Mouse (Mus musculus) B cell, adult 2 months (primary cell): ENCODE data around the gene Cltrn.

ENCODE experiments used
- DNase-seq, 2 experiments: peaks; one replicate each; pipeline ENCODE4 v3.0.0; 2022

Gene Cltrn

DNA sequence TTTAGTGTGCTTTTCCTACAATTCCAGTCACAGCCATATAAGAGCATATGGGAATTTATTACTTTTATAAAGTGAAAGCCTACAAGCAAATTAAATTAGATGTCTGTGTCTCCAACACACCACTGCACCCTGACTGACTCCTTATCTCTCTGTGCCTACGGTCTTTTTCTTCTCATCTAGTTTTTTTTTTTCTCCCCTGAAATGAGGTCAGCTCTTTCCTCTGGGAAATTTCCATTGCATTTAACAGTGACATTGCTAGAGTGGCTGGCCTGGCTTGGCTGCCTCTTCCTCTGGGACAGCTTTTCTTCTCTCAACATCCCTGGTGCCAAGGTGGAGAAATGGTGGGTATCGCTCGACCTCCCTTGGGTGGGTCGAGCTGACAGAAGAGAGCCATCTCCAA, at the start of gene Cltrn:
Cltrn (plus strand) TSS at position 249 of the 400 bp plus-strand sequence.
- DNase-seq: no peak

DNA sequence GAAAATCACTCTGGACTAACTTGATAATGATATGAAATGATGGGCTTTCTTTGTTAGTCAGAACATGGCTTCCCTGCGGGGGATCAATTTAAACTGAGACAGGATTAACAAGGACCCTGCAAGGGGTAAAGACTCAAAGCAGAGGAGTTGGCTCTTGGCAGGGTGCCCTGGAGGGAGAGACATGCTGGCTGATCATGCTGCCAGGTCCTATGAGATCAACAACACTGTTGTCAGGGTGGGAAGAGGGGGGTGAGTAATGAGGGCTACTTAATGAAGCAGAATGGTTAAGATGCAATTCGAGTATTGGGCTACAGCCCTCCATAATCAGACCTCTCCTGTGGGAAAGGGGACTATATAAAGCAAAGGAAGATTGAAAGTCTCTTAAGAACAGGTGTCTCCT, 49.7 kb upstream of the Cltrn start:
- no peak for DNase-seq

DNA sequence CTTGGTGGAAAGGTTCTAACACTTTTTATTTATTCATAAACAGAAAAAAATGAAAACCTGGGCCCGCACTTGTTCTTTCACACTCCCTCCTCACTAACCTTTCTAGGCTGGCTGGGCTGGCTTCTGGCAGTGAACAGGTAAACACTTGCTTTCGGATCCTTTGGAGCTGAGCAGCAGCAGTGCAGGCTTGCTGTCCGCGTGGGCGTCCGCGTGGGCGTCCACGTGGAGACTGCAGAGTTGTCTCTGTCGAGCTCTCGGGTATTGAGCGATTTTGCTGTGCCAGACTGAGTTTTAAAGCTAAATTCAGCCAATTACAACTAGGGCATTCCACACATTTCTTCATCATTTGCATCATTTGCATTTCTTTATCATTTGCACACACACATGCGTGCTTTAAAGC, 46.6 kb upstream of the Cltrn start:
- no peak for DNase-seq

DNA sequence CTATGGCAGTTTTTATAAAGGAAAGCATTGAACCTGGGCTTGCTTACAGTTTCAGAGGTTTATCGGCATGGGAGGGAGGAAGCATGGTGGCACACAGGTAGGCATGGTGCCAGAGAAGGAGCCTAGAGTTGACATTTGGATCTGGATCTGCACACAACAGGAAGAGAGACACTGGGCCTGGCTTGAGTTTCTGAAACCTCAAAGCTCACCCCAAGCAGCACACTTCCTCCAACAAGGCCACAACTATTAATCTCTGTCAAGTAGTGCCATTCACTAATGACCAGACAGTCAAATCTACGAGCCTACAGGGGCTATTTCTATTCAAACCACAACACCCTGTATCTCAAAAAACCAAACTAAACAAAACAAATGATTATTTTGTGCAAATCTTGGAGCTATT, 41.9 kb upstream of the Cltrn start:
- no peak for DNase-seq

DNA sequence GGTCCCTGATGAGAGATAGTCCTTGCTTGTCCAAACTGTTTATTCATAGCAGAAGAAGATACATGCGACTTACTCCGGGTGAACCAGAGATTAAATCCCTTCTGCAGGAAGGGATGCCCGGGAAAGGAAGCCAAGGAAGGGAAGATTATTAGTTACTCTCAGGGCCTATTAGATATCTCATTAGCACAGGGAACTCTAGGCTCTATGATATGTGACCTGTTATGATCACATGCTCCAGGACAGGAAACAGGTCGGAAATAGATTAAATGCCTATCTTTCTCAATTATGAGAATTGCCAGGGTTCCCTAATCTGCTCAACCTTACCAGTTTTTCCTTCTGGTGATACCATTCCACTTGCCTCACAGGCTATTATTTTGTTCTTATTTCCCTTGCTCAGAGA, 32.9 kb upstream of the Cltrn start:
- no peak for DNase-seq

DNA sequence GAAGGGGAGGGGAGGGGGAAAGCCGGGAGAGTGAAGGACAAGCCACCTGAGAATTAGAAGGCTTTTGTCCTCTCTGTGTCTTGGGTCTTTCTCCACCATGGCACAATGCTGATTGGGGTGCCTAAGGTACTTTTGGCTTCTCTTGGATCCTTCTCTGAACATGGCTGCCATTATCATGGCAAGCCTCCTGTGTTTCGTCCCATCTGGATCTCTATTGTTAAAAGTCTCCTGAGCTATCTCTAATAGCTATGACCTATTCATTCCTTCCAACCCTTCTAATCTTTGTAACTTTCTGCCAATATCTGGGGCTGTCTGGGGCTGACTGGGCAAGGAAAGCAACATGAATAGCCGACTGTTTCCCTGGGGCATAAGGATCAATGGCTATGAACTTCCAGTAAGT, 30.1 kb upstream of the Cltrn start:
- no peak for DNase-seq

DNA sequence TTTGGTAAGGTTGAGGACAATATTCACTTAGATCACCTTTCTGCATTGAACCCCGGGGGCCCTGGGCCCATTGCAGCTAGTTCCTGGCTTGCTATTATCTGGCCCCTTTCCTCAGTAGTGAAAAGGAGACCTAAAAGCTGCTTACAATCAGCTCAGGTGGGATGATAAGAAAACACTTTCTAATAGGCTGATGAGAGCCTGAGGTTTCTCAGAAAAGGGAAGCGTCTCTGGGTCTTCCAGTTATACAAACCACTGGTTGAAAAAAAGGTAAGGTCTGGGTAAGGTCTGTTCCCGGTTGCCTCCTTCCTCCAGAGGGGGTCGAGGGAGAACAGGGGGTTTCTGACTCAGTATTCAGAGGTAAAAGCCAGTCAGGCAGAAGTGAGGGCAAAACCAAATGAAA, 29.6 kb upstream of the Cltrn start:
- DNase-seq: no peak

DNA sequence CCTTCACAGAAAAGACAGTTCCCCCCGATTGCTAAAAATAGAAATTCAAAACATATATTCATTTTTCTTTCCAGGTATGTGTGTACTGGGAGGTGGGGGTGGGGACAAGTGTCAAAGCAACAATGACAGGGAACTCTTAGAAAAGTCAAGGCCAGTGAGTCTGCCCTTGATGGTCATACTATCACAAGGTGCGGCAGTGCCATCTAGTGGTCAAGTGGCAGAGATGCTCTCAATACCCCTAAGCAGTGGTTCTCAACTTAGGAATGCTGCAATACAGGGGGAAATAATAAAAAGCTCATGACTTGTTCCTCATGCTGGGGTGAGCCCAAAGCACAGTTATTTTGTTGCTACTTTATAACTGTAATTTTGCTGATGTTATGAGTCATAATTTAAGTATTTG, 22.4 kb upstream of the Cltrn start:
- DNase-seq: peak; percentile 66 to 72

DNA sequence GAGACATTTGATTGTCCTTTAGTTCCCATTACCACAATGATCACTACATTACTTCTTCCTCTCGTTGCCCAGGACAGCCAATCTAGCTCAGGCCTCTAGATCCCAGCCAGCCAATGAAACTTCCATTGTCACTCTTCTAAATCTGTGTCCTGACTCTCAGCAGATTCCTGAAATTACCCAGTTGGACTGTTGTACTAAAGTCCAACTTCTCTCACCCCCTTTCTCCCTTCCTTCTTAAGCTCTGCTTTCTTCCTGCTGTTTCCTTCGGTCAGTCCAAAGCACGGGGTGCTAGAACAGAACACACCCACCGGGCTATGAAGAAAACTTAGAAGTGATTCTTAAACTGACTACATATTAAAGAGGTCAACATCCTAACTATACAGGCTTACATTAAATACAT, 19.7 kb upstream of the Cltrn start:
- DNase-seq: no peak

DNA sequence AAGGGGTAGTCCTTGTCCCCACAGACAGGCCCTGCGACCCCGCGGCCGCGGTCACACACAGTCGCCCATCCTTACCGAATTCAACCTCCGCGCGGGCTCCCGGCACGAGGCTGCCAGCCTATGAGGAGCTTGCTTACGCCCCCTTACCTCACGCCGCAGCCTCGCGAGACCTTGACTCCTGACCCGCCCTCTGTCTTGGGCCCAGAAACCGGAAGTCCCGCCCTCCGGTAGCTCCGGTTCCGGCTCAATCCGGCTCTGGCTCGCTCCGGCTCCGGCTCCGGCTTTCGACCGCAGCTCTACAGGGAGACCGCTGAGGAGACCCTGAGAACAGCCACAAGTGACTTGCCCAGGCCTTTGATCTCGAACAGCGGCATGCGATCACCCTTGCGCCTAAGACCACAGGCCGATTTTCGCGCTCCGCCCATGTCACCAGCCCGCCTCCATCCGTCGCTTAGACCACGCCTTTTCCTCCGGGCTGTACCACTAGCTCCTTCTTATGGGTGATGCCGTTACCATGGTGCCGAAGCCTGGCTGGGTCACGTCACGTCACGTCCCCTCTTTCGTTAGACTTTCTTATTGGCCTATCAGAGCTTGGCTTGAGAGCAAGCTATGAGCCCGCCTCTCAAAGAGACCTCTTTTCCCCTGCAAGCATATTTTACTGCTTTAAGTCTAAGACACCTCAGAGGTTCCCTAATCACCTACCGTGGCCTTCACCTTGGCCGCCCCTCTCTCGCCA, 12.4 kb upstream of the Cltrn start, which contains the start of gene Siah1b:
Siah1b (minus strand) TSS at position 454 of the 736 bp plus-strand sequence.
- peak; percentile 91 for DNase-seq

DNA sequence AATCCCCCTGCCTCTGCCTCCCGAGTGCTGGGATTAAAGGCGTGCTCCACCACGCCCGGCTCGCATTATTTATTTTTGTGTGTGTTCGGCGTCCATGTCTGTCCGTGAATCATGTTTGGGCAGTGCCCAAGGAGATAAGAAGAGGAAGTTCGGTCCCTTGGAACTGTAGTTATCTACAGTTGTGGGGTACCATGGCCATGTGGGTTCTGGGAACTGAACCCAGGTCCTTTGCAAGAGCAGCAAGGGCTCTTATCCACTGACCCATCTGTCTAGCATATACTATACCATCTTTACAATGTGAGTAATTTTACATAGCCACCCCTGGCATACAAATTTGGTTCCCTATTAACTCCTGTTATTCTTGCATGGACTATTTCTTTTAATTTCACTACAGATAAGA, 6.6 kb upstream of the Cltrn start:
- no peak for DNase-seq

DNA sequence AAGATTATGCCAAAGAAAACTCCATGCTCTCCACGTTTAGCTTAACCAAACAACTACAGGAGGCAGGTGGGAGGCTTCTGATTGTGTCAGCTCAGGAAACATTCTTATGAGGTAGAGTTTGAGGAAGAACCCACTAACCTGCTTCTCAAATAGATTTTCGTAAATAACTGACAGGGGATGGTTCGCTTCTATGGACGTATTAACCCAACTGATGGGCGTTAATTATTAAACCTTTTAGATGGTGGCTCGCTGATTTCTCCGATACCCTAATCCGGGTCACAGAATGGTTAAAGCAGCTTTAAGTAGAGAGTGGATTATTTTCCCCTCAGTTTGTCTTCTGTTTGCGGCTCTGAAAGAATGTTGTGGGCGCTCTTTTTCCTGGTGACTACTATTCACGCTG, 1.3 kb downstream of the Cltrn start:
- no peak for DNase-seq

DNA sequence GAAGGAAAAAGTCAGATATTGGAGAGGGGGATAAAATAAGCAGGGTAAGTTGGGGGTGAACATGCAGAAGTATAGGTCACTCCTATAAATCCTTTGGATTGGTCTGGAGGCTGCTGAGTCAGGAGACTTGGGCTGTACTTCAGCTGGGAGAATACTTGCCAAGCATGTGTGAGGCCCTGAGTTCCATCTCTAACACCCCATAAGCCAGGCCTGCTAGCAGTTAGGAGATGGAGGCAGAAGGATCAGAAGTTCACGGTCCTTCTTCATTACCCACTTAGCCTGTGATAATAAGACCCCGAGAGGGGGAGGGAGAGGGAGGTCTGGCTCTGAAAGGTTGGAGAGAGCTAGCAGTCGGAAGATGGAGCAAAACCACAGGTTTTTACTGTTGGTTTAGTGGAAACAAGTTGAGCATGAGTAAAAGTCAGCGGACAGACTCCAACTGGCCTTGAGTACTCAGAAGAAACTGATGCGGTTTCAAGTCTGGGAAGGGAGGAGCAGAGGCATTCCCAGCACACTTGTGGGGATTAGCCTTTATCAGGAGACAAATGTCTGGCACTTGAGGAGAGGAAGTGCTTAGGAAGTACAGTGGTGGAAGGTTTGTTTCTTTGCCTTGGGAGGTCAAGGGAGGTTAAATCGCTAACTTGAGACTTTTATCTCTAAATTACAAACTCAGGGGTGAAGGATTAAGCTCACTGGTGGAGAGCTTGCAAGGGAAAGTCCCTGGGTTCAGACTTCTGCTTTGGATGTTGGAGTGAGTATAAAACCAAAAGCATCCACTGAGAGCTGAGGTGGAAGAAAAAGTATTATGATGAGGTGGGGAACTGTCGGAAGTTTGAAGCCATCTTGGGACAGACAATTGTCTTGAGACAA, 3.9 kb downstream of the Cltrn start:
- DNase-seq: no peak

DNA sequence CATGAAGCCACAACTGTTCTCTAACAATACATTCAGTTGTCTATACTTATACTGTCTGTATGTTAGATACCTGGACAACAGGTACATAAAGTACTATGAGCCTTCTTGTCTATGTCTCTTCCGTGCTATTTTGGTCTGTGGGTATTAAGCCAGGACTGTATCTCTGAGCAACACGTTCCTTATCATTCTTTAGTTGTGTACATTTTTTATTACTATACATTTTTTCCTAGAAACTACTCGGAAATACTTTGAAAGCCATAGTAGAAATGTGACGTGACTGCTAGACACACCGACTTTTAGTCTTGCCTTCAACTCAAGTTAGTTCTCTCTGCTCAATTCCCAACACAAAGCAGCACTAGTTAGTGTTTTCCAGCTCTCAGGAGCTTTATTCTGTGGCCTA, 4.8 kb downstream of the Cltrn start:
- DNase-seq: no peak

DNA sequence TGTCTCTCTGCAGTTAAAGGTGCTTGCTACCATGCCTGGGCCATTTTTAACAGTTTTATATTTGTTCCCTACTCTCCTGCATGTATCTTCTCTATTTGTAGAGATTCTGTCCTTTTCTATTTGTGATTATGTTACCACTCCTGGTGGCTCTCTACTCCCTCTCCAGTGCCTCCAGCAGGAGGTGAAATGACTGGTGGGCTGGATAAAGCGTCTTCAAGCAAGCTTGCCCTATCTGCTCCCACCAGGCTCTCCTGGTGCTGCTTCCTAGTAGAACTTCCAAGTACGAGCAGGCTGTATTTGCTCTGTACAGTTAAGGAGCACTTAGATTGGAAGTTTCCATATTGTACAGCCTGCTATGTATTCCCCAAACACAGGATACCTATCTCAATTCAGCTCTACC, 7.2 kb downstream of the Cltrn start:
- no peak for DNase-seq

DNA sequence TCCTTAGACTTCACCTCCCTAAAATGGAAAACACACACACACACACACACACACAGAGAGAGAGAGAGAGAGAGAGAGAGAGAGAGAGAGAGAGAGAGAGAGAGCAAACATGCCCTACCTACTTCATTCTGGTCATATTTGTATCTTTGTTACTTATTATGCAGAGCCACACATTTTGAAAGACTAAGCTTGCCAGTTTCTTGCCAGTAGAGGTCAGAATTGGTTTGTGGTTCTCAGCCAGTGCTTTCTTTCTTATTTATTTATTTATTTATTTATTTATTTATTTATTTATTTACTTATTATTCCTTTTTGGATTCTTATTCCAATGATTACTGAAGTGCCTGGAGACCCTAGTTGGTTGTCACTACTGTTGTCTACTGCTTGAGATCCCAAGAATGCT, 12.9 kb downstream of the Cltrn start:
- DNase-seq: no peak

DNA sequence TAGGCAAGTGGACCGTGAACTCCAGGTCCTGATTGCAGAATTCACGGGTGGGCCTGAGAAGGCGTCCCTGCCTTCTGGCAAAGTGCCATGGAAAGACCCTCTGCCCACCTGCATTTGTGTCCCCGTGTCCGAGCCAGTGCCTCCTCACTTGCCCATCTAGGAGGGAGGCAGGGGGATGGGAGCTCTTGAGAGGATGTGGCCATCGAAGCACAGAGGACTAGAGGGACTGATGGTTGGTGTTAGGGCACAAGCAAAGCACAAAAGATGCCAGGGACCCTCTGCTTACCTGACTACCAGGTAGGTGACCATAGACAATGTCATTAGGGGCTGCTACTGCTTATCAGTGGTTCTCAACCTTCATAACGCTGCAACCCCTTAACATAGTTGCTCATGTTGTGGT, 13.6 kb downstream of the Cltrn start:
- DNase-seq: no peak

DNA sequence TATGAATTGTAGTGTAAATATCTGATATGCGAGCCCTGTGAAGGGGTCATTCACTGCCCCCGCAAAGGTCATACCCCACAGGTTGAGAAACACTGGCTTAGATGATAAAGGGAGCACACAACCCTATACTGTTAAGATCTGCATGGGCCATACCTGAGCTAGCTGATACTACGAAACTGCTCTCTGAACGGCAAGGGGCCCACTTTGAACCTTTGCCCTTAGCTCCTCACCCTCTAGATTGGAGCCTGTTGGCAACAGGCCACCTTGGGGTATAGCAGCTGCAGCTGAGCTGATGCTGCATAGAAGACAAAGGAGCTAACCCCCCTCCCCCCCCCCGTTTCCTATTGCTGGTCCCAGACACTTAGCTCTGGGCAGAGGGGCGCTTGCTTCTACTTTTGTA, 14.0 kb downstream of the Cltrn start:
- DNase-seq: no peak

DNA sequence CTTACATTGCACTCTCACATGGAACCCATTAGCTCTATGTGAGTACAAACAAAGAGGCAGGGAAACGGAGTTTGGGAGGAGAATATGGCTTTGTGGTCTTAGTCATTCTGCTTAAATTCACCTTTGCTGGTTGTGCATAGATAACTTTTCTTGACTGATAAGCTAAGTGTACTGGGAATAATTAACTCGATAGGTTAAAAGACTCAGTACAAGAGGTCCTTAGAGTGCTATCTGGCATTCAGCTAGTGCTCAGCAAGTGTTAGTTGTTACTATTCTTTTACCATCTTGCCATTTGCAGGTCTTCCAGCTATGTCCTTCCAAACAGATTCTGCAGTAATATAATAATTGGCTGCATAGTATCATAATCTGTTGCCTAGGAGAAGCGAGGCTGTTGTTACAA, 22.5 kb downstream of the Cltrn start:
- DNase-seq: no peak

DNA sequence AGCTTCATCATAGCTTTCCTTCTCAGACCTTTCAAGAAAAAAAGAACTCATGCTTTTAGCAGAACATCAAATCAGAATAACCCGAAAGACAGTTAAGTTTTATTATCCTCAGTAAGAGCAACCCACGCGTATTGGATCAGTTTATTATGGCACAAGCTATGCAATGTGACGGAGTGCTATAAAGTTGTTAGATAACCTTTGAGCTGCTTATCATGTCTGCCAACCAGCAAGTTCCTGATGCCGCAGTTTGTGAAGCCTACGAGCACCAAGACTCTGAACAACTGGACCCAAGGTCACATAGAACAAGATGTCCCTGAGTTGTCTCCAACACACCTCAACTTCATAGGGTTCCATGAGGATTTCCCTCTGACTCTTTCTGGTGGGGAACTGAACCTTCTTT, 25.1 kb downstream of the Cltrn start:
- DNase-seq: no peak

DNA sequence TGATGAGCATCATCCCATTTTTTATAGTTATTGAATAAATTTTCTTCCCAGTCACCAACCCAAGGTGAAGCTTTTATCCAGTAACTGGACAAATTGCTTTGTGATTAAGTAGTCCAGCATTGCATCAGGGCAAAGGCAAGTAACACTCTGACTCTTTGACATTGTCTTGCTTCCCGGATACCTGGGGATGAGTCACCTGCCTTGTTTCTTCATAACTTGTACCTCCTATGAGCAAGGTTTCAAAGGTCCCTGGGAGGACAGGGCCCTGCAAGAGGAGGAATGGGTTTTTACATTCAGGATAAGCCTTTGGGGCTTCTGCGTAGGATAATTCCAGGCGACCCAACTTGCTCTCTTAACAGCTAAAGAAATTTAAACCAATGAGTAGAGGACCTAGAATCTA, 35.3 kb downstream of the Cltrn start:
- no peak for DNase-seq

DNA sequence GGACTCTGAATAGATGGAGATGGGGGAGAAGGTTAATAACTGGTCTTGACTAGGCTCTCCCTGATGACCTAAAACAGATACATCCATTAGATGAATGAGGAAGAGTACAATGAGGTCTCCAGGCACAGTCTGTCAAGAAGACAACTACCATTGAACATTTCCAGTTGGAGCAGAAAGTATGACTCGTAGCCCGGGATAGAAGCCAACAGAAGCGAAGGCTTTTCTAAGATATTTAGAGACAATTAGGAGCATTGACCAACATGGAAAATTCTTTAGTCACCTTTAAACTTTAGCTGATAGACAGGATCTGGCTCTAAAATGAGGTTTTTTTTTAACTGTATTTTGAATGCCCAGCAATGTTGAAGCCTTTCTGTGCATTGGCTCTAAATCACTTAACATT, 44.9 kb downstream of the Cltrn start:
- DNase-seq: no peak

DNA sequence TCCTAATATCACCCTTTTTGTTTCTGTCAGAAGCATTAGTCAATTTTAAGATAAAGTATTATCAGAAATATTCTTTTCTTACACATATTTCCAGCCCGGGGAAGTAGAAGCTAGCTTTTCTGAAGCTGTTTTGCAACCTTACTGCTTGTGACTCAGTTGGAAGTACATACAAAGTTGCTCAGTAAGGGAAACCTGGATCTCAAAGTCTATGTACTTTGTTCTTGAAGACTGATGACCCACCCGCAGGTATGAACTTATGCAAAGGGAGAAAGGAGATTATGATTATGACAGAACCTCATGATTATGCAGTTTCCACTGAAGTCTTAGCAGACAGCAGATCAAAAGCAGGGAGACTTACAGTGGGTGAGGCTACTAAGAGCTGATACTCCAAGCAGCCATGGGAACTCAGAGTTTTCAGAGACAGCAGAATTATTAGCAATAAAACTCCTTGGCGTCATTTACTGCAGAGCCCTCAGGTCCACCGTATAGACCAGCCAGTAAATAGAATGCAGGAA, 46.7 kb downstream of the Cltrn start:
- no peak for DNase-seq

DNA sequence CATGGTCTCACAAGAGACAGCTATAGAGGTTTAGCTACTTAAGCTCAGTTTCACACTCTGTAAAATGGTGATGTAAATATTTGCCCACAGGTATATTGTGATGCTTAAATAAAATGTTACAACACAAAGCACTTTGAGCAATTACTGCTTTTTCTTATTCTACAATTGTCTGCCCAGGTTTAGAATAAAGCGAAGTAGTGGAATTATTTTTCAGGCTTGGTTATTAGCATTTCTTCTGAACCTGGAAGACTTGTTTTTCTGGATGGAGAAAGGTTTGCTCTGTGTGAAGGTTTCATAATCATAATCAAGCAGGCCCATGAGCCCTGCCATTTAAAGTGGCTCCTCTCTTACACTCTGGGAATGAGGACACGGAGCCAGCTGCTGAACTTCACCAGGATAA, 50.4 kb downstream of the Cltrn start, which contains the start of gene Ace2:
Ace2 (plus strand) TSS at position 301 of the 400 bp plus-strand sequence.
- DNase-seq: no peak
